Mouse (Mus musculus) CD4-positive helper T cell, adult 2 months (primary cell): ENCODE measurements around the gene Gm1604a.
"Not testable (repeated sequence)": the region's sequence is repeated elsewhere in the genome, so short reads cannot be mapped to it uniquely, and the experiment has no call there.

Source experiments
- DNase-seq: peaks from one replicate; pipeline ENCODE4 v3.0.0-alpha.2; 2012; ENCODE audit warnings: low read depth, missing footprints, low spot score

The Gm1604a gene

GRCm38 (mm10) chr17:7068997-7069539, 43.7 kb downstream of the Gm1604a start:
- DNase-seq: not testable (repeated sequence)

GRCm38 (mm10) chr17:7069561-7070240, 44.3 kb downstream of the Gm1604a start:
- DNase-seq: not testable (repeated sequence)

GRCm38 (mm10) chr17:7074494-7074893, 49.1 kb downstream of the Gm1604a start:
- DNase-seq: peak; percentile 46

GRCm38 (mm10) chr17:7075519-7075918, 50.2 kb downstream of the Gm1604a start:
- DNase-seq: not testable (repeated sequence)

GRCm38 (mm10) chr17:7079558-7079957, 54.2 kb downstream of the Gm1604a start:
- DNase-seq: not testable (repeated sequence)

GRCm38 (mm10) chr17:7084523-7084922, 59.2 kb downstream of the Gm1604a start:
- DNase-seq: not testable (repeated sequence)

GRCm38 (mm10) chr17:7085469-7086168, 60.3 kb downstream of the Gm1604a start:
- DNase-seq: not testable (repeated sequence)

GRCm38 (mm10) chr17:7086836-7087235, 61.5 kb downstream of the Gm1604a start:
- not testable (repeated sequence) for DNase-seq

- not testable (repeated sequence) for DNase-seq
Observed at GRCm38 (mm10) chr17:7097835-7098519, 72.6 kb downstream of the Gm1604a start.

- DNase-seq: not testable (repeated sequence)
Observed at GRCm38 (mm10) chr17:7099096-7099495, 73.7 kb downstream of the Gm1604a start.

GRCm38 (mm10) chr17:7102945-7103344, 77.6 kb downstream of the Gm1604a start:
- DNase-seq: not testable (repeated sequence)

- not testable (repeated sequence) for DNase-seq
Observed at GRCm38 (mm10) chr17:7111658-7112057, 86.3 kb downstream of the Gm1604a start.

- not testable (repeated sequence) for DNase-seq
Observed at GRCm38 (mm10) chr17:7116265-7116664, 90.9 kb downstream of the Gm1604a start.

- not testable (repeated sequence) for DNase-seq
Observed at GRCm38 (mm10) chr17:7120835-7121234, 95.5 kb downstream of the Gm1604a start.

- not testable (repeated sequence) for DNase-seq
Observed at GRCm38 (mm10) chr17:7122554-7122953, 97.2 kb downstream of the Gm1604a start.

GRCm38 (mm10) chr17:7126475-7126874, 101.1 kb downstream of the Gm1604a start:
- DNase-seq: not testable (repeated sequence)

GRCm38 (mm10) chr17:7134002-7134401, 108.6 kb downstream of the Gm1604a start:
- not testable (repeated sequence) for DNase-seq

- not testable (repeated sequence) for DNase-seq
Observed at GRCm38 (mm10) chr17:7135277-7135676, 109.9 kb downstream of the Gm1604a start.
